Mouse (Mus musculus) C2C12 (cell line): Measurements from ENCODE around the gene Ppp6c.

Experiments
- CTCF ChIP-seq: IDR thresholded peaks from one replicate; pipeline ENCODE4 v1.5.1; 2011; ENCODE audit not compliant: control insufficient read depth, insufficient read depth, insufficient read length
- USF1 ChIP-seq: IDR thresholded peaks from one replicate; pipeline ENCODE4 v1.6.1; 2011; ENCODE audit warnings: low read depth, mild to moderate bottlenecking, control low read depth, moderate library complexity

DNA sequence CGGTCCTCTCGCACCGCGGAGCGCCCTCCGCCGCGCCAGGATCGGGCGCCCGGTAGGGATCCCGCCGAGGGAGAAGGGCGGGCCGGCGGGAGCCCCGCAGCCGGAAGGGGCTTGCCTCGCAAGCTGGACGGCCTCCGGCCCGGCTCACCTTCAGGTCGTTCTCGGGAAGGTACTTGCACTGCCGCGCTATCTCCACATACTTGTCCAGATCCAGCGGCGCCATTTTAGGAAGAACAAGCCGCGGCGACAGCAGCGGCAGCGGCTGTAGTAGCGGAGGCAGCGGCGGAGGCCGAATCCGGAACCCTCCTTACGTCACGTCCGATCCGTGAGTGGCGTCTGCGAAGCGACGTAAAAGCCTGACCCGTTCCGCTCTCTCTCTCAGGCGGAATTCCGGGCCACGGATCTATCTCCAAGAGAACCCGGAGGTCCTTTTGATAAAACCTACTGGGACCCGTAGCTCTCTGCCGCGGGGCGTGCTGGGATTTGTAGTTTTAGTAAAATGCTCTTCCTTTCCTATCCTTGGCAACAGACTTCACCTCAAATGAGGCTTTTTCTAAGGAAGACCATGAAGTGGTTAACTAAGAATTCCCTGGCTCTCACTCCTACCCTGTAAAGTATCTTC, at the start of gene Ppp6c:
- TF ChIP-seq CTCF (no peak), USF1 (no peak)
